Mouse (Mus musculus) kidney, adult 2 months (tissue): Measurements from ENCODE around the gene Colgalt1. TPM values are rescaled to one million over a fixed set of nuclear protein-coding genes. Genes with fewer than 3 reads are reported as not detected.

ENCODE experiments used
- DNase-seq: peaks from one replicate; pipeline ENCODE4 v3.0.0; 2021
- H3K27ac ChIP-seq: fragments of 200-500 bp; 2 replicates; pipeline ENCODE4 v1.5.1; 2012; ENCODE audit warnings: low read depth, low read length, control low read depth, inconsistent platforms; ENCODE audit not compliant: insufficient read depth
- H3K27me3 ChIP-seq: fragments of 200-500 bp; replicated peaks from 2 replicates; pipeline ENCODE4 v1.6.1; 2012; ENCODE audit warnings: mild to moderate bottlenecking, moderate library complexity, low read length, inconsistent platforms; ENCODE audit not compliant: control insufficient read depth, insufficient read depth
- H3K36me3 ChIP-seq: fragments of 200-500 bp; 2 replicates; pipeline ENCODE4 v1.6.1; 2012; ENCODE audit warnings: mild to moderate bottlenecking, moderate library complexity, low read length, inconsistent platforms; ENCODE audit not compliant: control insufficient read depth, insufficient read depth
- H3K4me1 ChIP-seq: fragments of 200-500 bp; 2 replicates; pipeline ENCODE4 v1.6.1; 2011; ENCODE audit warnings: low read length; ENCODE audit not compliant: control insufficient read depth, insufficient read depth
- H3K4me3 ChIP-seq: fragments of 200-500 bp; 2 replicates; pipeline ENCODE4 v1.5.1; 2011; ENCODE audit warnings: mild to moderate bottlenecking, low read depth, low read length, control low read depth; ENCODE audit not compliant: insufficient read depth
- CTCF ChIP-seq: fragments of 200-500 bp; conservative IDR thresholded peaks from 2 replicates; pipeline ENCODE4 v1.5.1; 2011; ENCODE audit warnings: low read depth, mild to moderate bottlenecking, control low read depth, low read length, moderate library complexity, mixed read lengths; ENCODE audit not compliant: insufficient read depth, insufficient read length
- POLR2A ChIP-seq: fragments of 200-500 bp; IDR thresholded peaks from one replicate; pipeline ENCODE4 v1.6.1; 2011; ENCODE audit warnings: low read depth, low read length, control low read depth
- WGBS: fragments of 180-500 bp; shearing (Covaris S2); methylation state at CpG from one replicate; pipeline ENCODE4 v1.1.7; 2018; 5-methylcytosine and 5-hydroxymethylcytosine counted together
- polyA plus RNA-seq: library from polyadenylated mRNA; depleted of rRNA; stranded (reverse); fragments of >200 nt; gene quantifications from 2 replicates; pipeline ENCODE4 v1.2.3, GENCODE M21; 2012; rRNA removed

Gene Colgalt1
- 62.2 and 70.4 TPM in 2 replicates for polyA plus RNA-seq

DNA sequence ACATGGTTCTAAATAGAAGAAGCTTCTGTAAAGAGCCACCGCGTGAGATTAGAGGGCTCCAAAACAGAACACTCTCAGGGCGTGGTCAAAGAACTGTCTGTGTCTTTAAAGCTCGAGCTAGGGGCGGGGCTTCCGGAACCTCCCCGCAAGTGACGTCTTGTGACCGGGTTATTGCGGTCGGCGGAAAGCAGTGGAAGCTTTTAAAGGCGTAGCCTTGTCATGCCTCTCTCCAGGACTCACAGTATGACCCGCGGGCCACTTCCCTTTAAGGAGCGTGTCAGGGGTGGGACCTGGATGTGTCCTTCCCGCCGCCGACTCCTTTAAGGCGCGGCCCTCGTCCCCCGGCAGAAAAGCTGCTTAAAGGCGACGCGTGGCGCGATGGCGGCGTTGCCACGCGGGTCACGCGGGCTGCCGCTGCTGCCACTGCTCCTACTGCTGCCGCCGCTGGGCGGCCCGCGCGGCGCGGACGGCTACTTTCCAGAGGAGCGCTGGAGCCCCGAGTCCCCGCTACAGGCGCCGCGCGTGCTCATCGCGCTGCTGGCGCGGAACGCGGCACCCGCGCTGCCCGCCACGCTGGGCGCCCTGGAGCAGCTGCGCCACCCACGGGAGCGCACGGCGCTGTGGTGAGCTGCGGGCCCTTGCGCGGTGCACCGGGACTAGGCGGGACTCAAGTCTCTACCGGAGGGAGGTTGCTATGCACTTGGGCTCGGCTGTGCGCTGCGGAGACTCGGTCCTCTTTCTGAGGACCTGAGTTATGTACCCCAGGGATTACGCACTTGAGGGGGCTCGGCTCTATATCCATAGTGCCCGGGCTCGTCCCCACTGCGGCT is at the start of gene Colgalt1:
Colgalt1 (plus strand) TSS at position 177 of the 830 bp plus-strand sequence.
- Histone ChIP-seq H3K36me3 (no peaks in the 10 kb centered on the region), H3K27me3 (no peaks in the 10 kb centered on the region), H3K27ac (peak within 1 kb of the TSS; percentile 29), H3K4me1 (peaks cover 7% of the 10 kb centered on the region; the same call in 1 of the 2 replicates), H3K4me3 (peak within 1 kb of the TSS; percentile 85)
- peak; percentile 99 for DNase-seq
- WGBS, result under 1% methylated on average over 82 of the region's 82 CpGs
- TF ChIP-seq CTCF, result no peak
- TF ChIP-seq POLR2A, result no peak

DNA sequence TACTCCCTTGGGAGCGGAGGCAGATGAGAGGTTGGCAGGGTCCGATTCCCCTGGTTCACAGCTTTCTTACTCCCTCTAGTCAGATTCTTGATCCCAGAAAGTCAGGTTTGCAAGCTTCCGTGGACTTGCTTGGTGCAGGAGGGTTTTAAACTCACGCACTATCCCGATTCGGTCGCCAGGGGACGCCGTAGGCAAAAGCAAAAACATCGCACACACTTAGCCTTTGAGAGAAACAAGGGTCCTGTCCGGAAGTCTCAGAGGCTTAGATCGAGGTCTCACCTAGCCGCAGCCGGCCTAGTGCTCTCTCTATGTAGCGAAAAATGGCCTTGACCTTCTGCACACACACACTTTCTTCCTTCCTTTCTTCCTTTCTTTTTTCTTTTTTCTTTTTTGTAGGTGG is 49.4 kb upstream of the Colgalt1 start:
- DNase-seq, result peak; percentile 72
- TF ChIP-seq POLR2A, result no peak
- TF ChIP-seq CTCF, result peak; percentile 98

DNA sequence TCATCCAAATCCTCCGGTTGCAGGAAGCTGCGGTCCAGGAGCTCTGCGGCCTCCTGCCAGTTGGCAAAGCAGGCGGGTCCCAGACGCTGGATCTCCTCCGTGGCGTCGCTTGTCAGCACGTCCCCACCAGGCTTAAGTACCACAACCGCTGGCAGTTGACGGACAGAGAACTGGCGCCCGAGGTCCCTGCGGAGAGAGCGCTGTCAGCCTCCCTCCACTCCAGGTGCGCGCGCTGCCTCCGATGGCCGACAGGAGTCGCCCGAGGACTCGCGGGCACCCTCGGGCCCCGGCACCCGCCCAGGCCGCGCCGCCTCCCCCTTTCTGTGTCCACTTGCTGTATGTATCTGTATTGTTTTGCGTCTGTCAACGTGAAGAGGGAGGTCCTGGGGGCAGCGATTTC is 48.0 kb upstream of the Colgalt1 start:
- H3K27me3 ChIP-seq, result no peaks in the 10 kb centered on the region
- H3K36me3 ChIP-seq, result no peaks in the 10 kb centered on the region
- H3K4me3 ChIP-seq, result no peak overlapping the region
- TF ChIP-seq CTCF (peak; percentile 73), POLR2A (no peak)
- H3K27ac ChIP-seq, result no peak overlapping the region
- peak; percentile 82 for DNase-seq
- H3K4me1 ChIP-seq, result peaks cover 8% of the 10 kb centered on the region; the same call in 1 of the 2 replicates
- WGBS, result 2% methylated on average over 33 of the region's 33 CpGs

More for the DNA sequence above, 49.4 kb upstream of the Colgalt1 start:
- H3K27me3 ChIP-seq, result no peaks in the 10 kb centered on the region
- 9% methylated on average over 15 of the region's 15 CpGs for WGBS
- H3K36me3 ChIP-seq, result no peaks in the 10 kb centered on the region
- peaks cover 2% of the 10 kb centered on the region; the same call in 1 of the 2 replicates for H3K4me1 ChIP-seq
- H3K27ac ChIP-seq, result no peak overlapping the region
- H3K4me3 ChIP-seq, result no peak overlapping the region

DNA sequence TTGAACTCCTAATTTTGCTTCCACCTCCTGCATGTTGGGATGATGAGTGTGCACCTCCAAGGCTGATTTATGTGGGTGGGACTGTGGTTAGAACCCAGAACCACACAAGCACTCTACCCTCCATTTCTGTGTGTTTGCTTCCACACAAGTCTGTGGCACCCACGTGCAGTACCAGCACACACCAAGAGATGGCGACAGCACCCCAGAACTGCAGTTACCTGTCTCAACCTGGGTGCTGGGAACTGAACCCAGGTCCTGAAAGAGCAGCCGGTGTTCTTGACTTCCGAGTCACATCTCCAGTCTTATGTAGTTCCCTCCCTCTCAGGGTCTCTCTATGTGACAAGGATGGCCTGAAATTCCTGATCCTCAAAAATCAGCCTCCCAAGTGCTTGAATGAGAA is 46.8 kb upstream of the Colgalt1 start:
- 96% methylated on average over 4 of the region's 4 CpGs for WGBS
- H3K4me3 ChIP-seq, result no peak overlapping the region
- no peaks in the 10 kb centered on the region for H3K36me3 ChIP-seq
- TF ChIP-seq CTCF (no peak; the same call in 1 of the 2 replicates), POLR2A (no peak)
- peaks cover 15% of the 10 kb centered on the region; the same call in 1 of the 2 replicates for H3K4me1 ChIP-seq
- no peak for DNase-seq
- no peak overlapping the region for H3K27ac ChIP-seq
- H3K27me3 ChIP-seq, result no peaks in the 10 kb centered on the region

DNA sequence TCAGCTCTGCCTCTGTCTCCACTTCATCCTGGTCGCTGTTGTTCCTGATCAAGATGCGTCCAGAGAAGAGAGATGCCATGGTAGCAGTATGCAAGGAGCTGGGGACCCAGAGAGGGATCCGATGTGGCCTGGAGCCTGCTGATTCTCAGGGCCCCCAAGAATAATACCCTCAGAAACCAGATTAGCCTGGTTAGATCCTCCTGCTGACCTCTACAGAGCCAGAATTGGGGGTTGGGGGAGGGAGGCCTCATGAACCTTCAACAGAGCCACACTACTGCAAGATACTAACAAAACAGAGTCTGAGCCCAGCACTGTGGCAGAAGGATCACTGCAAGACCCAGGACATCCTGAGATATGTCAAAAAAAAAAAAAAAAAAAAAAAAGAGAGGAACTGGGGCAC is 44.3 kb upstream of the Colgalt1 start, which contains the start of gene Nxnl1:
Nxnl1 (minus strand) TSS at position 101 of the 400 bp plus-strand sequence.
- Histone ChIP-seq H3K36me3 (no peaks in the 10 kb centered on the region), H3K4me1 (peaks cover 20% of the 10 kb centered on the region; the same call in 1 of the 2 replicates), H3K27ac (peak within 1 kb of the TSS; percentile 84; the same call in 1 of the 2 replicates), H3K27me3 (no peaks in the 10 kb centered on the region), H3K4me3 (no peak within 1 kb of the TSS)
- no peak for TF ChIP-seq CTCF
- no peak for TF ChIP-seq POLR2A
- DNase-seq, result no peak
- 86% methylated on average over 3 of the region's 3 CpGs for WGBS

DNA sequence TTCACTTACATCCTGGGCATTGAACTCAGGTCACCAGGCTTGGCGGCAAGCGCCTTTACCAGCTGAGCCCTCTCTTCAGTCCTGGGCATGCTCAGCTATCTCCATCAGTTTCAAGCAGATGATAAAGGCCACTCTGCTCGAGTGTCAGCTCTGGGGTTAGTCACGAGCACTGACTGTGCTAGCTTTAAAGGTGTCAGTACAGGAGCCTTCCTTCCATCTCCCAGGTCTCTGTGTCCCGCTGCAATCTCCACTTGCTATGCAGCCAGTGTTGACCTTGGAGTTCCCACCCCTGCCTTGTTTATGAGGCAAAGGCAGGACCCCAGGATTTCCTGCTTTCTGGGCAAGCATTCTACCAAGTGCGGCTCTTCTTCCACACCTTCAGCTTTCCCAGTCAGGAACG is 43.2 kb upstream of the Colgalt1 start:
- H3K27me3 ChIP-seq, result no peaks in the 10 kb centered on the region
- TF ChIP-seq CTCF, result no peak
- TF ChIP-seq POLR2A, result no peak
- peaks cover 20% of the 10 kb centered on the region; the same call in 1 of the 2 replicates for H3K4me1 ChIP-seq
- DNase-seq, result no peak
- no peak overlapping the region for H3K4me3 ChIP-seq
- H3K36me3 ChIP-seq, result no peaks in the 10 kb centered on the region
- peak overlapping the region; percentile 84 for H3K27ac ChIP-seq
- 67% methylated on average over 7 of the region's 7 CpGs for WGBS

DNA sequence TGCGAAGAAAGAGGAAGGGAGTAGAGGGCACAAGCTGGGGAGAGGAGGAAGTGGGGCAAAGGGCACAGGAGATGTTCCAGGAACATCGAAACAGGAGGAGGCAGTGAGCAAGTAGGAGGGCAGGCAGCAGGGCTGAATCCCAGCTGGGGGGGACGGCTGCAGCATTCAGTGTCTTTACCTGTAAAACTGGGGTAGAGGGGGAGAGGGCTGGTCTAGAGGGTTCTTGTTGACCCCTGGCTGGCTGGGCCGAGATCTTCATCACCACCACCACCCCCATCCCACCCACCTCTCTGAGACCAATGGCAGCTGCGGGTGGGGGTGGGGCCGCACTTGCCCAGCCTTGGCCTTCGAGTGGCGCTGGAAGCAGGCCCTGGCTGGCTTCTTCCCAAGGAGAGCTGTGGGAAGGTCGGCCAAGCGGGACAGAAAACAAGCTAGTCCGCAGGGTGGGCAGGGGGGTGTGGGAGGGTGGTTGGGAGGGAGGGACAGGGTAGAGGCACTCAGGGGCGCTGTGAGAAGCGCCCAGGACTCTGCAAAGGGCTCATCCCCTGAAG is 42.3 kb upstream of the Colgalt1 start, which contains the start of gene Slc27a1:
Slc27a1 (plus strand) TSS at position 496 of the 551 bp plus-strand sequence.
- DNase-seq, result peak; percentile 94
- Histone ChIP-seq H3K4me3 (peak within 1 kb of the TSS; percentile 75), H3K27ac (peak within 1 kb of the TSS; percentile 90), H3K36me3 (no peaks in the 10 kb centered on the region), H3K4me1 (peaks cover 17% of the 10 kb centered on the region; the same call in 1 of the 2 replicates), H3K27me3 (no peaks in the 10 kb centered on the region)
- TF ChIP-seq CTCF (no peak), POLR2A (no peak)
- 11% methylated on average over 13 of the region's 13 CpGs for WGBS
